28 mouse cellular contexts compared by ENCODE assay signal in the genomic region with DNA sequence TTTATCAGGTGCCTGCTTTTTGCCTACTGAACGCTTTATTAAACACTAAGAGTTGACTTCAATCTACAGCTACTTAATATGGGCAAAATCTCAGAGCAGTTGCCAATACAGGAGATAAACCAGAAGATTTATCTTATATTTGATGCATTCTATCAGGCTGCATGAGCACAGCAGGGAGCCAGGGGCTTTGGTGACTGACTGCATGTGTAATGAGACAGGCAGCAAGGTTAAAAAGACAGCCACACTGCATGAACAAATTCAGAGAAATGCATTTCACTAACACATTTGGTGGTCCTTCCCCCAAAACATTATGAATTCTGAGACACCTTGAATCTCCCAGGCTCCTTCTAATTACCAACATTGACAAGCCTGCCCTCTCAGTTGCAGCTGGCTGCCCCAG. TPM values are rescaled to one million over a fixed set of nuclear protein-coding genes. Genes with fewer than 3 reads are reported as not detected.
DNase-seq lines count a peak whose midpoint lies in the region; ATAC-seq and TF ChIP-seq lines count a peak whose summit lies in the region.
"Had no signal": no experiment of that assay in that cellular context is flagged by ENCODE, and none has a peak within 500 bp of the region (broad histone marks: within the 10 kb centered on the region; RNA-seq: fewer than 3 reads in every experiment).

No protein-coding gene starts in this region.

- no peak overlapping the region for H3K4me3 ChIP-seq in forebrain, embryonic 13.5 days
- H3K4me3 ChIP-seq in forebrain, embryonic 11.5 days (ENCODE audit: low read depth, low read length), result no peak overlapping the region
- no peak overlapping the region for H3K4me3 ChIP-seq in hindbrain, embryonic 11.5 days (ENCODE audit: low read depth, low read length)
- H3K4me3 ChIP-seq in midbrain, embryonic 10.5 days, result no peak overlapping the region
- H3K4me3 ChIP-seq in midbrain, postnatal 0 days (ENCODE audit: low read depth, low read length), result no peak overlapping the region
- H3K4me3 ChIP-seq: embryonic facial prominence, embryonic 12.5 days; intestine, embryonic 15.5 days; limb, embryonic 12.5 days; liver, embryonic 12.5 days had no signal

- no peak for ATAC-seq in forebrain, embryonic 13.5 days
- no peak for ATAC-seq in forebrain, embryonic 11.5 days (replicated peaks; ENCODE audit: low FRiP score)
- peak; percentile 33; the same call in 1 of the 2 replicates for ATAC-seq in hindbrain, embryonic 11.5 days (ENCODE audit: low FRiP score)
- no peak for ATAC-seq in midbrain, postnatal 0 days (ENCODE audit: low FRiP score)
- ATAC-seq: intestine, embryonic 15.5 days; liver, embryonic 12.5 days had no signal

- H3K36me3 ChIP-seq in forebrain, embryonic 13.5 days (ENCODE audit: poor library complexity, severe bottlenecking), result no peaks in the 10 kb centered on the region
- no peaks in the 10 kb centered on the region for H3K36me3 ChIP-seq in forebrain, embryonic 11.5 days (ENCODE audit: control insufficient read depth, insufficient read depth, low read length)
- no peaks in the 10 kb centered on the region for H3K36me3 ChIP-seq in hindbrain, embryonic 11.5 days (ENCODE audit: control insufficient read depth, insufficient read depth, low read length)
- no peaks in the 10 kb centered on the region for H3K36me3 ChIP-seq in midbrain, embryonic 10.5 days
- no peaks in the 10 kb centered on the region for H3K36me3 ChIP-seq in midbrain, postnatal 0 days (ENCODE audit: insufficient read depth, low read length)
- H3K36me3 ChIP-seq: embryonic facial prominence, embryonic 12.5 days; G1E; intestine, embryonic 15.5 days; limb, embryonic 12.5 days; liver, embryonic 12.5 days had no signal

- peaks cover 4% of the 10 kb centered on the region; the same call in 1 of the 2 replicates for H3K4me1 ChIP-seq in forebrain, embryonic 13.5 days
- H3K4me1 ChIP-seq in forebrain, embryonic 11.5 days (replicated peaks; ENCODE audit: control insufficient read depth, insufficient read depth, low read length), result no peaks in the 10 kb centered on the region
- no peaks in the 10 kb centered on the region for H3K4me1 ChIP-seq in hindbrain, embryonic 11.5 days (replicated peaks; ENCODE audit: control insufficient read depth, insufficient read depth, low read length)
- H3K4me1 ChIP-seq in midbrain, embryonic 10.5 days, result peaks cover 12% of the 10 kb centered on the region
- no peaks in the 10 kb centered on the region for H3K4me1 ChIP-seq in midbrain, postnatal 0 days (ENCODE audit: insufficient read depth, low read length)
- H3K4me1 ChIP-seq: embryonic facial prominence, embryonic 12.5 days; intestine, embryonic 15.5 days; limb, embryonic 12.5 days; liver, embryonic 12.5 days had no signal

- TF ChIP-seq CTCF in midbrain, postnatal 0 days (IDR thresholded peaks at IDR 0.05), result no peak

- WGBS in forebrain, embryonic 13.5 days, result 61% methylated on average over 1 of the region's 1 CpGs
- 84% methylated on average over 1 of the region's 1 CpGs for WGBS in forebrain, embryonic 11.5 days
- 95% methylated on average over 1 of the region's 1 CpGs for WGBS in hindbrain, embryonic 11.5 days
- WGBS in midbrain, embryonic 10.5 days, result 92% methylated on average over 1 of the region's 1 CpGs
- 34% methylated on average over 1 of the region's 1 CpGs for whole genome bisulfite sequencing in midbrain, postnatal 0 days

- H3K27ac ChIP-seq in forebrain, embryonic 13.5 days, result 0 out of 2 replicates have a peak overlapping the region, but pooled peaks have one; percentile 19
- no peak overlapping the region for H3K27ac ChIP-seq in forebrain, embryonic 11.5 days (ENCODE audit: low read depth, low read length)
- no peak overlapping the region for H3K27ac ChIP-seq in hindbrain, embryonic 11.5 days (ENCODE audit: low read depth, low read length)
- H3K27ac ChIP-seq in midbrain, embryonic 10.5 days (replicated peaks), result peak overlapping the region; percentile 55; the same call in 1 of the 2 replicates
- no peak overlapping the region; the same call in 1 of the 2 replicates for H3K27ac ChIP-seq in midbrain, postnatal 0 days (ENCODE audit: low read depth, low read length)
- H3K27ac ChIP-seq: embryonic facial prominence, embryonic 12.5 days; intestine, embryonic 15.5 days; limb, embryonic 12.5 days; liver, embryonic 12.5 days; macrophage had no signal

- no peak for DNase-seq in forebrain, embryonic 11.5 days (ENCODE audit: low spot score)
- DNase-seq in hindbrain, embryonic 11.5 days (ENCODE audit: low spot score), result peak; percentile 19
- DNase-seq in midbrain, embryonic 10.5 days (ENCODE audit: low spot score), result no peak
- DNase-seq in midbrain, postnatal 0 days (ENCODE audit: low spot score), result peak; percentile 72
- DNase-seq in spleen, postnatal 36 days (ENCODE audit: low spot score in 2 of 2), result no peak
- no peak for DNase-seq in embryo, embryonic 10.5 days (ENCODE audit: low spot score)
- no peak for DNase-seq in embryo, embryonic 11 days
- DNase-seq: adrenal gland, postnatal 36 days; cerebellum, adult 2 months; gastrocnemius, postnatal 10 days; heart, adult 18-20 months; heart, postnatal 36 days; lung, adult 2 months had no signal

- no peaks in the 10 kb centered on the region for H3K27me3 ChIP-seq in forebrain, embryonic 13.5 days
- H3K27me3 ChIP-seq in forebrain, embryonic 11.5 days (ENCODE audit: control insufficient read depth, insufficient read depth, low read length), result no peaks in the 10 kb centered on the region
- no peaks in the 10 kb centered on the region for H3K27me3 ChIP-seq in hindbrain, embryonic 11.5 days (ENCODE audit: control insufficient read depth, insufficient read depth, low read length)
- no peaks in the 10 kb centered on the region for H3K27me3 ChIP-seq in midbrain, embryonic 10.5 days (ENCODE audit: low read depth, poor library complexity, severe bottlenecking)
- no peaks in the 10 kb centered on the region for H3K27me3 ChIP-seq in midbrain, postnatal 0 days (ENCODE audit: insufficient read depth, low read length)
- H3K27me3 ChIP-seq: embryonic facial prominence, embryonic 12.5 days; intestine, embryonic 15.5 days; limb, embryonic 12.5 days; liver, embryonic 12.5 days had no signal

- no peak overlapping the region for H3K9ac ChIP-seq in forebrain, embryonic 13.5 days
- no peak overlapping the region for H3K9ac ChIP-seq in forebrain, embryonic 11.5 days (ENCODE audit: low read length)
- H3K9ac ChIP-seq in hindbrain, embryonic 11.5 days (ENCODE audit: low read depth, low read length), result no peak overlapping the region
- no peak overlapping the region for H3K9ac ChIP-seq in midbrain, postnatal 0 days (replicated peaks; ENCODE audit: low read length, poor library complexity, severe bottlenecking)
- H3K9ac ChIP-seq: embryonic facial prominence, embryonic 12.5 days; intestine, embryonic 15.5 days; limb, embryonic 12.5 days; liver, embryonic 12.5 days had no signal

- no peaks in the 10 kb centered on the region for H3K9me3 ChIP-seq in forebrain, embryonic 13.5 days (replicated peaks)
- no peaks in the 10 kb centered on the region for H3K9me3 ChIP-seq in forebrain, embryonic 11.5 days (ENCODE audit: control insufficient read depth, low read length)
- H3K9me3 ChIP-seq in hindbrain, embryonic 11.5 days (ENCODE audit: control insufficient read depth, low read length), result no peaks in the 10 kb centered on the region
- no peaks in the 10 kb centered on the region for H3K9me3 ChIP-seq in midbrain, embryonic 10.5 days (replicated peaks)
- no peaks in the 10 kb centered on the region for H3K9me3 ChIP-seq in midbrain, postnatal 0 days (ENCODE audit: low read length)
- H3K9me3 ChIP-seq: embryonic facial prominence, embryonic 12.5 days; G1E; intestine, embryonic 15.5 days; limb, embryonic 12.5 days; liver, embryonic 12.5 days had no signal

- H3K4me2 ChIP-seq in forebrain, embryonic 13.5 days, result no peak overlapping the region
- no peak overlapping the region for H3K4me2 ChIP-seq in forebrain, embryonic 11.5 days (ENCODE audit: low read depth, low read length, severe bottlenecking)
- no peak overlapping the region for H3K4me2 ChIP-seq in hindbrain, embryonic 11.5 days (replicated peaks; ENCODE audit: low read depth, low read length)
- no peak overlapping the region for H3K4me2 ChIP-seq in midbrain, postnatal 0 days (ENCODE audit: low read depth, low read length, poor library complexity, severe bottlenecking)
- H3K4me2 ChIP-seq: embryonic facial prominence, embryonic 12.5 days; intestine, embryonic 15.5 days; limb, embryonic 12.5 days; liver, embryonic 12.5 days had no signal

RNA-seq across cellular contexts. Expression of a gene that starts 17.6 kb away (rescaled TPM):
- not detected in 2 replicates for polyA plus RNA-seq in forebrain, embryonic 13.5 days (2015; fragmentation: Nextera tagmentation; extraction: Ambion mirVana)
- polyA plus RNA-seq in forebrain, embryonic 11.5 days (2014; fragmentation: Nextera tagmentation; extraction: Ambion mirVana), result not detected in 2 replicates
- polyA plus RNA-seq in hindbrain, embryonic 11.5 days (2014; fragmentation: Nextera tagmentation; extraction: Ambion mirVana), result not detected in 2 replicates
- not detected in 2 replicates for polyA plus RNA-seq in midbrain, embryonic 10.5 days (2016; fragmentation: Nextera tagmentation; extraction: Ambion mirVana)
- not detected in 2 replicates for total RNA-seq in midbrain, postnatal 0 days (2014; rRNA removed)
- not detected in 2 replicates for polyA plus RNA-seq in midbrain, postnatal 0 days (2015; fragmentation: Nextera tagmentation; extraction: Ambion mirVana)
- total RNA-seq: adrenal gland, postnatal 36 days; common myeloid progenitor, adult 5-6 weeks; G1E; gastrocnemius, postnatal 10 days; heart, adult 18-20 months; heart, postnatal 36 days; layer of hippocampus, postnatal 10 days; monocyte, adult 5-6 weeks; neutrophil, adult 5-6 weeks had no signal
- polyA plus RNA-seq: cerebellum, adult 2 months; embryonic facial prominence, embryonic 12.5 days; frontal cortex, adult 2 months; G1E; heart, embryonic 14.5 days; intestine, embryonic 15.5 days; kidney, embryonic 14.5 days; large intestine, adult 2 months; limb, embryonic 12.5 days; liver, embryonic 12.5 days; lung, adult 2 months; macrophage had no signal

Comparison
In these comparisons a context has a peak if more than half of its experiments do, and no peak if none do; other contexts are left out.
1. H3K27ac ChIP-seq: peak in forebrain, embryonic 13.5 days (single experiment) and midbrain, embryonic 10.5 days (single experiment); none in forebrain, embryonic 11.5 days (single experiment), hindbrain, embryonic 11.5 days (single experiment) and midbrain, postnatal 0 days (single experiment).
2. DNase-seq: peak in hindbrain, embryonic 11.5 days (single experiment) and midbrain, postnatal 0 days (single experiment); none in forebrain, embryonic 11.5 days (single experiment), midbrain, embryonic 10.5 days (single experiment), spleen, postnatal 36 days (0 of 2), embryo, embryonic 10.5 days (single experiment) and embryo, embryonic 11 days (single experiment).